Mouse (Mus musculus) liver, embryonic 14.5 days (tissue): ENCODE data around the gene Daglb. TPM values are rescaled to one million over a fixed set of nuclear protein-coding genes. Genes with fewer than 3 reads are reported as not detected.

Experiments
- ATAC-seq: fragments of 200-750 bp; cut with Nextera tagmentation; 2 replicates; pipeline ENCODE4 v1.8.0; 2017; ENCODE audit warnings: moderate number of reproducible peaks, mild to moderate bottlenecking, moderate library complexity; ENCODE audit not compliant: insufficient read depth
- DNase-seq, 3 experiments: peaks; one replicate each; pipeline ENCODE4 v3.0.0-alpha.2; 2012 to 2013; ENCODE audit warnings: low read depth in 3 of 3, low spot score in 3 of 3
- H3K27ac ChIP-seq: fragments of 300-500 bp; sonication (generic); 2 replicates; pipeline ENCODE4 v1.5.1; 2014; ENCODE audit warnings: moderate library complexity, mild to moderate bottlenecking, control low read depth, inconsistent platforms
- H3K27me3 ChIP-seq: fragments of 300-500 bp; sonication (generic); 2 replicates; pipeline ENCODE4 v1.6.1; 2014; ENCODE audit warnings: mild to moderate bottlenecking, low read length, moderate library complexity; ENCODE audit not compliant: control insufficient read depth, insufficient read depth
- H3K36me3 ChIP-seq: fragments of 300-500 bp; sonication (generic); replicated peaks from 2 replicates; pipeline ENCODE4 v1.6.1; 2014; ENCODE audit warnings: low read depth; ENCODE audit not compliant: control insufficient read depth, insufficient read depth
- H3K4me1 ChIP-seq, 2 experiments: fragments of 200-500 bp in 1 of 2; fragments of 300-500 bp in 1 of 2; sonication (generic) in 1 of 2; replicated peaks; 2 replicates each; pipeline ENCODE4 v1.6.1; 2012 to 2014; ENCODE audit warnings: antibody characterized with exemption in 1 of 2, inconsistent platforms in 1 of 2, low read length in 1 of 2; ENCODE audit not compliant: control insufficient read depth in 2 of 2, insufficient read depth in 2 of 2
- H3K4me2 ChIP-seq: fragments of 300-500 bp; sonication (generic); 2 replicates; pipeline ENCODE4 v1.6.1; 2014; ENCODE audit warnings: low read depth, mild to moderate bottlenecking, control low read depth, moderate library complexity
- H3K4me3 ChIP-seq, 2 experiments: fragments of 200-500 bp in 1 of 2; fragments of 300-500 bp in 1 of 2; sonication (generic) in 1 of 2; 2 replicates each; pipeline ENCODE4 v1.5.1; 2012 to 2014; ENCODE audit warnings: low read depth in 2 of 2, low read length in 2 of 2, mild to moderate bottlenecking in 2 of 2, control low read depth in 1 of 2, inconsistent platforms in 1 of 2, moderate library complexity in 1 of 2; ENCODE audit not compliant: insufficient read depth in 1 of 2
- H3K9ac ChIP-seq: fragments of 300-500 bp; sonication (generic); replicated peaks from 2 replicates; pipeline ENCODE4 v1.6.1; 2014; ENCODE audit warnings: mild to moderate bottlenecking, control low read depth, moderate library complexity
- H3K9me3 ChIP-seq: fragments of 300-500 bp; sonication (generic); 2 replicates; pipeline ENCODE4 v1.6.1; 2016; ENCODE audit warnings: low read length, mixed read lengths; ENCODE audit not compliant: control insufficient read depth
- CTCF ChIP-seq: IDR thresholded peaks from 2 replicates; pipeline ENCODE4 v1.5.1; 2016; ENCODE audit warnings: antibody characterized with exemption, low read depth, control low read depth
- EP300 ChIP-seq: IDR thresholded peaks from 2 replicates; pipeline ENCODE4 v1.6.1; 2016; ENCODE audit warnings: antibody characterized with exemption, low read depth
- WGBS: fragments of 180-500 bp; shearing (Covaris S2); extraction: QIAGEN DNeasy Blood & Tissue Kit; methylation state at CpG from one replicate; pipeline ENCODE4 v1.1.7; 2014; ENCODE audit not compliant: insufficient replicate concordance; 5-methylcytosine and 5-hydroxymethylcytosine counted together
- polyA plus RNA-seq, 2 experiments: library from polyadenylated mRNA; depleted of rRNA in 1 of 2; stranded (reverse) in 1 of 2; unstranded in 1 of 2; fragments of >200 nt; fragmentation: Nextera tagmentation in 1 of 2; extraction: Ambion mirVana in 1 of 2; gene quantifications; 2 replicates each; pipeline versions ENCODE4 v1.2.1 to v1.2.3; 2012 to 2014

The Daglb gene
- polyA plus RNA-seq, 2 experiments: 4.5 to 4.9 TPM

DNA sequence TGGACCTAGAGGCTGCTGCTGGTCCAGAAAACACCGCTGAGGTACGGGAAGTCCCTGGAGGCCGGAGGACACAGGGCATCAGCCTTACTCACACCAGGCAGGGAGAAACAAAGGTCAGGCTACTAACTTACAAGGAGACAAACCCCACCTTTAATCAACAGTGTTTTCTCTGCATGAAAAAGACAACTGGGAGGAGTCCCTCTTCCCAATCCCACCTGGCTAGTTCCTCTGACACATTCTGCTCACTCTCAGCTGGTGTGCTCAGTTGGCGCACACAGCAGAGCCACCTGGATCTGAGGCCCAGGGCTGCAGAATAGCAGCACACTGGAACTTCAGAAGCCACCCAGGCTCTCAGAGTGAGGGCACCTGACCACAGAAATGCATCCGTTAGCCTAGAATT, 50.5 kb downstream of the Daglb start:
- no peak overlapping the region for H3K4me2 ChIP-seq
- 86% methylated on average over 5 of the region's 5 CpGs for WGBS
- no peaks in the 10 kb centered on the region for H3K27me3 ChIP-seq
- no peak overlapping the region for H3K9ac ChIP-seq
- DNase-seq (no peak), ATAC-seq (no peak)
- no peak overlapping the region for H3K4me3 ChIP-seq
- peaks cover 53% of the 10 kb centered on the region for H3K36me3 ChIP-seq
- H3K27ac ChIP-seq: no peak overlapping the region
- H3K4me1 ChIP-seq: peaks cover 20 to 48% of the 10 kb centered on the region in 2 experiments
- H3K9me3 ChIP-seq: no peaks in the 10 kb centered on the region
- TF ChIP-seq EP300 (no peak), CTCF (no peak)

DNA sequence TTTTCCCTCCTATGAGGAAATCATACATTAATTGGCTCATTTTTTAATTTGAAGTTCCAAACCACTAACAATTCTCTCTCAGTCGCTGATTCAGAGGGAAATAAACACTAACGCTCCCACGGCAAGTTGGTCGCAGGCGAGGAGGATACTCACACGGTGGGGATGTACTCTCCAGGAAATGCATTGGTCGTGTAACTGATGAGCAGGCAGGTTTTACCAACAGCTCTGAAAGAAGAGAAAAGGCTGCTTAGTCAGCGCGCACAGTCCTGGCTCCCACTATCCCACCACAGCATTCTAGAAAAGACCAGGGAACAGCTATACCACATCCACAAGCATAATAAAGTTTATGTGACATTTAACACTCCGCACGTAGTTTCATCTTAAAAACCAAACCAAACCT, 52.6 kb downstream of the Daglb start:
- DNase-seq (no peak), ATAC-seq (no peak)
- H3K4me1 ChIP-seq: peaks cover 16 to 37% of the 10 kb centered on the region in 2 experiments
- H3K27me3 ChIP-seq: no peaks in the 10 kb centered on the region
- H3K4me2 ChIP-seq: no peak overlapping the region
- H3K9ac ChIP-seq: no peak overlapping the region
- no peaks in the 10 kb centered on the region for H3K9me3 ChIP-seq
- TF ChIP-seq CTCF (no peak), EP300 (no peak)
- peaks cover 48% of the 10 kb centered on the region for H3K36me3 ChIP-seq
- no peak overlapping the region for H3K4me3 ChIP-seq
- no peak overlapping the region for H3K27ac ChIP-seq
- 79% methylated on average over 11 of the region's 11 CpGs for WGBS

DNA sequence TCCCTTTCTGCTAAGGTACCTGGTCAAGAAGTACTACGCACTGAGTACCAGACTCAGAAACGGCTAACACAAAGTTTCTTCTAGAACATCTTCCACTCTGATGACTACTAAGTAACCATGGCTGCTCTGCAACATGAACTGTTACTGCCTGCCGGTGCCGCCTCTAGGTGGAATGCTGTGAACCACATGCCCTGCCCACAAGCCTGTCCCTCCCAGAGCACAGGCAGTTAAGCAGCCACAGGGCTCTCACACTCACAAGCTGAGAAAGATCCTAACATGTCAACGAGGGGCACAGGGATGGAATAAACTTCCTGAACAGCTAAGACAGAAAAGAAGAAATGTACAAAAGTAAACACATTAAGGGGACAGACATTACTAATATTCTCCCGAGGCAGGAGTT, 53.1 kb downstream of the Daglb start:
- H3K9ac ChIP-seq: no peak overlapping the region
- H3K27me3 ChIP-seq: no peaks in the 10 kb centered on the region
- 59% methylated on average over 6 of the region's 6 CpGs for WGBS
- H3K27ac ChIP-seq: no peak overlapping the region
- no peak for TF ChIP-seq EP300
- no peak for TF ChIP-seq CTCF
- no peak overlapping the region for H3K4me3 ChIP-seq
- no peaks in the 10 kb centered on the region for H3K9me3 ChIP-seq
- DNase-seq (no peak), ATAC-seq (no peak)
- peaks cover 47% of the 10 kb centered on the region for H3K36me3 ChIP-seq
- no peak overlapping the region for H3K4me2 ChIP-seq
- H3K4me1 ChIP-seq: peaks cover 13 to 37% of the 10 kb centered on the region in 2 experiments

DNA sequence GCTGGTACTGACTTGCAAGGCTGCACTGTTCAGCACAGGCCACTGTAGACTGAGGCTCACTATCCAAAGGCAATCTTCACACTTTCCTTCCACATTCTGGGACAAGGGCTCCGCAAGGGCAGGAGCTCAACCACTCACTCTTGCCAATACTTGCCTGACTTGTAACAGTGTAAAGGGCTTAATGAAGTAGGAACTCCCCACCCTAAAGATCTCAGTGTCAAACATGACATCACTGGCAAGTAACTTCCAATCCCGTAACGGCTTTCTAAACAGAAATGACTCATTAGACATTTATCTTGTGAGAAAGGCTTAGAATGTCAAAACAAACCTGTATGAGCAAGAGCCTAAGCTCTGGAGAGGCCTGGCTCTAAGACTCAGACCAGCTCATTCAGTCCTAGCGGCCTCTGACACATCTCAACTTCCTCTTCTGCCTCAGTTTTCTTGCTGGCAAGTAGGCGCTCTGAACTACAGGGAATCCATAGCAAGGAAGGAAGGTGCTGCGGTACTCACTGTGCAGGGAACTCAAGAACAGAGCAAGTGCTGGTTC, 53.7 kb downstream of the Daglb start:
- TF ChIP-seq CTCF (no peak), EP300 (no peak)
- no peaks in the 10 kb centered on the region for H3K27me3 ChIP-seq
- WGBS: 48% methylated on average over 6 of the region's 6 CpGs
- H3K36me3 ChIP-seq: peaks cover 47% of the 10 kb centered on the region
- H3K4me1 ChIP-seq: peaks cover 19 to 41% of the 10 kb centered on the region in 2 experiments
- H3K9me3 ChIP-seq: no peaks in the 10 kb centered on the region
- peak overlapping the region; percentile 11; the same call in 1 of the 2 replicates for H3K27ac ChIP-seq
- no peak for ATAC-seq
- no peak overlapping the region for H3K4me3 ChIP-seq
- no peak overlapping the region for H3K9ac ChIP-seq
- DNase-seq: peak in 1 of 3 experiments; percentile 46
- H3K4me2 ChIP-seq: no peak overlapping the region

DNA sequence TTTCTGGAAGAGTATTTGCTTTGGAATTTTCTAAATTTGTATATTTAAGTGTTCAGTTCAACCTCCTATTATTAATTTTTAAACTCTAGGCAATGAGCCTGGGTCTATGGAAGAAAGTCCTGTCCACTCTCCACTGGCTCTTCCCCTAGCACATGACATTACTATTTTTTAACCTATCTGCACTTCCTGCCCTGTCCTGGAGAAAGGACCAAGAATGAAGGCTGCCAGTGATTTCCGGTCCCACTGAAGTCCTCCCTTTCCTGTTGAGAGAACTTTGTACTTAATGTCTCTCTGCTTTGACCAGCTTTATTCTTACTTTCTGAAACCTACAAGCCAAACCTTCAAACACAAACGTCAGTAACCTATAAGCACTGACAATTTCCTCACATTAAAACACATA, 56.0 kb downstream of the Daglb start:
- peak overlapping the region; percentile 26; the same call in 1 of the 2 replicates for H3K4me2 ChIP-seq
- TF ChIP-seq CTCF (no peak), EP300 (no peak)
- WGBS: 23% methylated on average over 2 of the region's 2 CpGs
- H3K27me3 ChIP-seq: no peaks in the 10 kb centered on the region
- no peak overlapping the region for H3K27ac ChIP-seq
- no peak for ATAC-seq
- H3K4me1 ChIP-seq: peaks cover 28 to 46% of the 10 kb centered on the region in 2 experiments
- no peak for DNase-seq
- no peak overlapping the region for H3K4me3 ChIP-seq
- no peak overlapping the region; the same call in 1 of the 2 replicates for H3K9ac ChIP-seq
- no peaks in the 10 kb centered on the region for H3K9me3 ChIP-seq
- peaks cover 27% of the 10 kb centered on the region for H3K36me3 ChIP-seq
